Mouse (Mus musculus): ENCODE data around the gene Kcnip4. TPM values are rescaled to one million over a fixed set of nuclear protein-coding genes. Genes with fewer than 3 reads are reported as not detected.

Kcnip4 gene
- total RNA-seq (2023), result not detected in 2 replicates

DNA sequence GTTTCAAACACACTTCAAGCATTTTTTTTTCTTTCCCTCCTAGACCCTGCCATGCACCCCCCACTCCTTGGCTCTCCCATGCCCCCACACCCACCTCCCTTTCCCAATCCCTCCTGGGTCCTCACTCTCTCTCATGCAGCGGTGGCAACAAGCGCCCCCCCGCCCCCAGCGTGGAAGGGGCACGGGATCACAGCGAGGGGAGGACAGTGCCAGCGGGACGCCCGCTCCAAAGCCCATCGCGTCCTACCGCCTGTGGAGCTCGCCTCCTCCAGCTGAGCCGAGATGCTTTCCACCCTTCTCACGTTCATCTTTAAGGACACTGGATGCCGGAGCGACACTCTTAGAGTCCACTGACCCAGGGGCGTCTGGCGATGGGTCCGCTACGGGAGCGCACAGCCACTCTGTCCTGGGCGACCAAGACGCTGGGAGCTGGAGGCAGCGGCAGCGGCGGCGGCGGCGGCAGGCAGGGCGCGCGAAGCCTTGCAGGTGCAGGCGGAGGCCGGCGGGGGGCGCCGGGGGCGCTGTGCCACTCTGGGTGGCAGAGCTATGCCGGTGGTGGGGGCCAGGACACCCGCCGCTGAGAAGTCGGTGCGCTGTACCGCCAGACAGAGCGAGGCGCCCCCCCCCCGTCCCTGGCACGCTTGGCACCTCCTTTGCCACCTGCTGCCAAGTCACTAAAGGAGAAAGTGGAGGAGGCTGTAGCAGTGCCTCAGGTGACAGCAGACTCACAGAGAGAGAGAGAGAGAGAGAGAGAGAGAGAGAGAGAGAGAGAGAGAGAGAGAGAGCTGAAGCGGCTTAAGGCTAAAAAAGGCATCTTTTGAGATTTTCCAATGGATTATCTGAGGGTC lies at the start of gene Kcnip4:
Gene Kcnip4 (minus strand): TSS at position 514 of the 848 bp plus-strand sequence.

Data from neutrophil, adult 65 days (primary cell).